Mouse (Mus musculus): Measurements from ENCODE around the gene Rps6ka2. TPM values are rescaled to one million over a fixed set of nuclear protein-coding genes. Genes with fewer than 3 reads are reported as not detected.
"Not testable (repeated sequence)": the region's sequence is repeated elsewhere in the genome, so short reads cannot be mapped to it uniquely, and the experiment has no call there.

The Rps6ka2 gene
- polyA plus RNA-seq, 1 experiment from 2014 or later: 24.2 TPM

- H3K4me3 ChIP-seq (ENCODE audit: low read length): no peak overlapping the region
Observed at GRCm38 (mm10) chr17:7182187-7182586, 12.3 kb downstream of the Rps6ka2 start.

GRCm38 (mm10) chr17:7187037-7187436 is 17.1 kb downstream of the Rps6ka2 start:
- H3K36me3 ChIP-seq (ENCODE audit: control insufficient read depth, insufficient read depth); H3K4me2 ChIP-seq (ENCODE audit: low read depth, low read length); H3K9ac ChIP-seq (ENCODE audit: low read length); H3K27me3 ChIP-seq (ENCODE audit: control insufficient read depth, insufficient read depth, low read length); H3K27ac ChIP-seq (ENCODE audit: low read length); H3K4me3 ChIP-seq (ENCODE audit: low read length); H3K4me1 ChIP-seq (ENCODE audit: control insufficient read depth, insufficient read depth, low read length); ATAC-seq (replicated peaks; ENCODE audit: extremely low read depth, insufficient read depth, low FRiP score); H3K9me3 ChIP-seq (replicated peaks; ENCODE audit: control insufficient read depth, low read length): not testable (repeated sequence)
- WGBS: 71% methylated on average over 1 of the region's 1 CpGs

More at GRCm38 (mm10) chr17:7182187-7182586, 12.3 kb downstream of the Rps6ka2 start:
- H3K9ac ChIP-seq (ENCODE audit: low read length): no peak overlapping the region
- no peak for ATAC-seq (replicated peaks; ENCODE audit: extremely low read depth, insufficient read depth, low FRiP score)
- WGBS: 50% methylated on average over 9 of the region's 9 CpGs
- H3K27me3 ChIP-seq (ENCODE audit: control insufficient read depth, insufficient read depth, low read length): no peaks in the 10 kb centered on the region
- no peak overlapping the region for H3K27ac ChIP-seq (ENCODE audit: low read length)
- H3K36me3 ChIP-seq (ENCODE audit: control insufficient read depth, insufficient read depth): no peaks in the 10 kb centered on the region
- peaks cover 16% of the 10 kb centered on the region for H3K4me1 ChIP-seq (ENCODE audit: control insufficient read depth, insufficient read depth, low read length)
- no peaks in the 10 kb centered on the region for H3K9me3 ChIP-seq (replicated peaks; ENCODE audit: control insufficient read depth, low read length)
- H3K4me2 ChIP-seq (ENCODE audit: low read depth, low read length): no peak overlapping the region

GRCm38 (mm10) chr17:7189425-7189824 is 19.5 kb downstream of the Rps6ka2 start:
- ATAC-seq (replicated peaks; ENCODE audit: extremely low read depth, insufficient read depth, low FRiP score): no peak
- H3K27ac ChIP-seq (ENCODE audit: low read length): no peak overlapping the region
- peaks cover 7% of the 10 kb centered on the region for H3K4me1 ChIP-seq (ENCODE audit: control insufficient read depth, insufficient read depth, low read length)
- no peak overlapping the region for H3K4me2 ChIP-seq (ENCODE audit: low read depth, low read length)
- H3K9me3 ChIP-seq (replicated peaks; ENCODE audit: control insufficient read depth, low read length): no peaks in the 10 kb centered on the region
- H3K36me3 ChIP-seq (ENCODE audit: control insufficient read depth, insufficient read depth): no peaks in the 10 kb centered on the region
- 87% methylated on average over 3 of the region's 3 CpGs for WGBS
- no peaks in the 10 kb centered on the region for H3K27me3 ChIP-seq (ENCODE audit: control insufficient read depth, insufficient read depth, low read length)
- H3K4me3 ChIP-seq (ENCODE audit: low read length): no peak overlapping the region
- H3K9ac ChIP-seq (ENCODE audit: low read length): no peak overlapping the region

- Histone ChIP-seq H3K27me3 (ENCODE audit: control insufficient read depth, insufficient read depth, low read length) (no peaks in the 10 kb centered on the region), H3K36me3 (ENCODE audit: control insufficient read depth, insufficient read depth) (no peaks in the 10 kb centered on the region), H3K27ac (ENCODE audit: low read length) (no peak overlapping the region), H3K4me3 (ENCODE audit: low read length) (no peak overlapping the region), H3K9ac (ENCODE audit: low read length) (no peak overlapping the region), H3K4me1 (ENCODE audit: control insufficient read depth, insufficient read depth, low read length) (peaks cover 8% of the 10 kb centered on the region), H3K4me2 (ENCODE audit: low read depth, low read length) (no peak overlapping the region), H3K9me3 (replicated peaks; ENCODE audit: control insufficient read depth, low read length) (no peaks in the 10 kb centered on the region)
- ATAC-seq (replicated peaks; ENCODE audit: extremely low read depth, insufficient read depth, low FRiP score): no peak
- WGBS: 79% methylated on average over 10 of the region's 10 CpGs
Observed at GRCm38 (mm10) chr17:7189975-7190374, 20.1 kb downstream of the Rps6ka2 start.

GRCm38 (mm10) chr17:7194140-7194840 is 24.4 kb downstream of the Rps6ka2 start:
- 0 out of 2 replicates have a peak overlapping the region, but pooled peaks have one; percentile 3 for H3K27ac ChIP-seq (ENCODE audit: low read length)
- no peak overlapping the region for H3K4me2 ChIP-seq (ENCODE audit: low read depth, low read length)
- WGBS: 58% methylated on average over 7 of the region's 7 CpGs
- H3K4me3 ChIP-seq (ENCODE audit: low read length): no peak overlapping the region
- H3K9ac ChIP-seq (ENCODE audit: low read length): no peak overlapping the region
- no peaks in the 10 kb centered on the region for H3K27me3 ChIP-seq (ENCODE audit: control insufficient read depth, insufficient read depth, low read length)
- peaks cover 26% of the 10 kb centered on the region for H3K4me1 ChIP-seq (ENCODE audit: control insufficient read depth, insufficient read depth, low read length)
- ATAC-seq (replicated peaks; ENCODE audit: extremely low read depth, insufficient read depth, low FRiP score): no peak
- H3K36me3 ChIP-seq (ENCODE audit: control insufficient read depth, insufficient read depth): no peaks in the 10 kb centered on the region
- no peaks in the 10 kb centered on the region for H3K9me3 ChIP-seq (replicated peaks; ENCODE audit: control insufficient read depth, low read length)

- ATAC-seq (replicated peaks; ENCODE audit: extremely low read depth, insufficient read depth, low FRiP score): 0 out of 2 replicates have a peak, but pooled peaks have one; percentile 29
- no peaks in the 10 kb centered on the region for H3K9me3 ChIP-seq (replicated peaks; ENCODE audit: control insufficient read depth, low read length)
- H3K4me1 ChIP-seq (ENCODE audit: control insufficient read depth, insufficient read depth, low read length): peaks cover 26% of the 10 kb centered on the region
- no peak overlapping the region for H3K4me2 ChIP-seq (ENCODE audit: low read depth, low read length)
- no peak overlapping the region for H3K9ac ChIP-seq (ENCODE audit: low read length)
- no peaks in the 10 kb centered on the region for H3K27me3 ChIP-seq (ENCODE audit: control insufficient read depth, insufficient read depth, low read length)
- 42% methylated on average over 9 of the region's 9 CpGs for WGBS
- no peak overlapping the region for H3K4me3 ChIP-seq (ENCODE audit: low read length)
- H3K36me3 ChIP-seq (ENCODE audit: control insufficient read depth, insufficient read depth): no peaks in the 10 kb centered on the region
- H3K27ac ChIP-seq (ENCODE audit: low read length): peak overlapping the region; percentile 1; the same call in 1 of the 2 replicates
Observed at GRCm38 (mm10) chr17:7197121-7197925, 27.4 kb downstream of the Rps6ka2 start.

- WGBS: 66% methylated on average over 11 of the region's 11 CpGs
- H3K4me2 ChIP-seq (ENCODE audit: low read depth, low read length): no peak overlapping the region
- no peaks in the 10 kb centered on the region for H3K27me3 ChIP-seq (ENCODE audit: control insufficient read depth, insufficient read depth, low read length)
- no peak overlapping the region for H3K4me3 ChIP-seq (ENCODE audit: low read length)
- H3K36me3 ChIP-seq (ENCODE audit: control insufficient read depth, insufficient read depth): no peaks in the 10 kb centered on the region
- no peak for ATAC-seq (replicated peaks; ENCODE audit: extremely low read depth, insufficient read depth, low FRiP score)
- 0 out of 2 replicates have a peak, but pooled peaks cover 3% of the 10 kb centered on the region for H3K4me1 ChIP-seq (ENCODE audit: control insufficient read depth, insufficient read depth, low read length)
- H3K9ac ChIP-seq (ENCODE audit: low read length): no peak overlapping the region
- no peak overlapping the region for H3K27ac ChIP-seq (ENCODE audit: low read length)
- H3K9me3 ChIP-seq (replicated peaks; ENCODE audit: control insufficient read depth, low read length): no peaks in the 10 kb centered on the region
Observed at GRCm38 (mm10) chr17:7204771-7205406, 35.0 kb downstream of the Rps6ka2 start.

- Histone ChIP-seq H3K27ac (ENCODE audit: low read length) (no peak overlapping the region), H3K4me3 (ENCODE audit: low read length) (no peak overlapping the region), H3K9ac (ENCODE audit: low read length) (no peak overlapping the region), H3K27me3 (ENCODE audit: control insufficient read depth, insufficient read depth, low read length) (no peaks in the 10 kb centered on the region), H3K4me2 (ENCODE audit: low read depth, low read length) (no peak overlapping the region), H3K36me3 (ENCODE audit: control insufficient read depth, insufficient read depth) (no peaks in the 10 kb centered on the region), H3K9me3 (replicated peaks; ENCODE audit: control insufficient read depth, low read length) (no peaks in the 10 kb centered on the region), H3K4me1 (ENCODE audit: control insufficient read depth, insufficient read depth, low read length) (peaks cover 3% of the 10 kb centered on the region; the same call in 1 of the 2 replicates)
- 81% methylated on average over 6 of the region's 6 CpGs for WGBS
- no peak for ATAC-seq (replicated peaks; ENCODE audit: extremely low read depth, insufficient read depth, low FRiP score)
Observed at GRCm38 (mm10) chr17:7206434-7207145, 36.7 kb downstream of the Rps6ka2 start.
